Mouse (Mus musculus): ENCODE measurements around the gene Znhit3. TPM values are rescaled to one million over a fixed set of nuclear protein-coding genes. Genes with fewer than 3 reads are reported as not detected.

Znhit3 gene
- polyA plus RNA-seq, 2 experiments = 35.0 to 60.7 TPM

- Histone ChIP-seq H3K4me1 (ENCODE audit: control insufficient read depth, insufficient read depth, low read length) (peaks cover 3% of the 10 kb centered on the region; the same call in 1 of the 2 replicates), H3K27me3 (ENCODE audit: control insufficient read depth, insufficient read depth, low read length) (no peaks in the 10 kb centered on the region), H3K9ac (ENCODE audit: low read depth, low read length, severe bottlenecking) (peak overlapping the region; percentile 76), H3K9me3 (ENCODE audit: control insufficient read depth, low read length) (no peaks in the 10 kb centered on the region), H3K4me3 (replicated peaks; ENCODE audit: low read length) (peak overlapping the region; percentile 90), H3K36me3 (ENCODE audit: control insufficient read depth, insufficient read depth, low read length) (peaks cover 22% of the 10 kb centered on the region), H3K27ac (replicated peaks; ENCODE audit: low read depth, low read length) (no peak overlapping the region), H3K4me2 (replicated peaks; ENCODE audit: low read depth, low read length, severe bottlenecking) (peak overlapping the region; percentile 55)
- ATAC-seq (ENCODE audit: low FRiP score, low read depth) = no peak
- 64% methylated on average over 7 of the region's 7 CpGs for whole genome bisulfite sequencing
- TF ChIP-seq POLR2A (IDR thresholded peaks at IDR 0.05; ENCODE audit: borderline replicate concordance, extremely low read depth, insufficient read depth, insufficient read length) = no peak
- DNase-seq (ENCODE audit: low spot score) = no peak
These were observed 636 bp upstream of the Znhit3 start for GRCm38 (mm10) chr11:84916703-84917300.

GRCm38 (mm10) chr11:84914673-84915072 is 1.5 kb downstream of the Znhit3 start:
- H3K4me3 ChIP-seq (replicated peaks; ENCODE audit: low read length) = no peak overlapping the region
- no peak overlapping the region for H3K9ac ChIP-seq (ENCODE audit: low read depth, low read length, severe bottlenecking)
- DNase-seq (ENCODE audit: low spot score) (no peak), ATAC-seq (ENCODE audit: low FRiP score, low read depth) (no peak)
- H3K36me3 ChIP-seq (ENCODE audit: control insufficient read depth, insufficient read depth, low read length) = peaks cover 40% of the 10 kb centered on the region
- 77% methylated on average over 5 of the region's 5 CpGs for WGBS
- no peak overlapping the region for H3K4me2 ChIP-seq (replicated peaks; ENCODE audit: low read depth, low read length, severe bottlenecking)
- H3K27ac ChIP-seq (replicated peaks; ENCODE audit: low read depth, low read length) = no peak overlapping the region
- TF ChIP-seq POLR2A (IDR thresholded peaks at IDR 0.05; ENCODE audit: borderline replicate concordance, extremely low read depth, insufficient read depth, insufficient read length) = no peak
- H3K27me3 ChIP-seq (ENCODE audit: control insufficient read depth, insufficient read depth, low read length) = no peaks in the 10 kb centered on the region
- peaks cover 3% of the 10 kb centered on the region; the same call in 1 of the 2 replicates for H3K4me1 ChIP-seq (ENCODE audit: control insufficient read depth, insufficient read depth, low read length)
- no peaks in the 10 kb centered on the region for H3K9me3 ChIP-seq (ENCODE audit: control insufficient read depth, low read length)

GRCm38 (mm10) chr11:84910411-84910810 is 5.8 kb downstream of the Znhit3 start:
- Histone ChIP-seq H3K27me3 (ENCODE audit: control insufficient read depth, insufficient read depth, low read length) (no peaks in the 10 kb centered on the region), H3K4me1 (ENCODE audit: control insufficient read depth, insufficient read depth, low read length) (no peaks in the 10 kb centered on the region), H3K27ac (replicated peaks; ENCODE audit: low read depth, low read length) (no peak overlapping the region), H3K36me3 (ENCODE audit: control insufficient read depth, insufficient read depth, low read length) (peaks cover 81% of the 10 kb centered on the region), H3K9me3 (ENCODE audit: control insufficient read depth, low read length) (no peaks in the 10 kb centered on the region), H3K9ac (ENCODE audit: low read depth, low read length, severe bottlenecking) (no peak overlapping the region), H3K4me3 (replicated peaks; ENCODE audit: low read length) (no peak overlapping the region), H3K4me2 (replicated peaks; ENCODE audit: low read depth, low read length, severe bottlenecking) (no peak overlapping the region)
- WGBS = 81% methylated on average over 4 of the region's 4 CpGs
- no peak for DNase-seq (ENCODE audit: low spot score)
- TF ChIP-seq POLR2A (IDR thresholded peaks at IDR 0.05; ENCODE audit: borderline replicate concordance, extremely low read depth, insufficient read depth, insufficient read length) = no peak
- ATAC-seq (ENCODE audit: low FRiP score, low read depth) = no peak

- no peaks in the 10 kb centered on the region for H3K4me1 ChIP-seq (ENCODE audit: control insufficient read depth, insufficient read depth, low read length)
- ATAC-seq (ENCODE audit: low FRiP score, low read depth) (no peak), DNase-seq (ENCODE audit: low spot score) (no peak)
- no peak overlapping the region for H3K9ac ChIP-seq (ENCODE audit: low read depth, low read length, severe bottlenecking)
- H3K36me3 ChIP-seq (ENCODE audit: control insufficient read depth, insufficient read depth, low read length) = peaks cover 92% of the 10 kb centered on the region
- 91% methylated on average over 6 of the region's 6 CpGs for WGBS
- no peak overlapping the region for H3K4me2 ChIP-seq (replicated peaks; ENCODE audit: low read depth, low read length, severe bottlenecking)
- no peaks in the 10 kb centered on the region for H3K27me3 ChIP-seq (ENCODE audit: control insufficient read depth, insufficient read depth, low read length)
- TF ChIP-seq POLR2A (IDR thresholded peaks at IDR 0.05; ENCODE audit: borderline replicate concordance, extremely low read depth, insufficient read depth, insufficient read length) = no peak
- no peak overlapping the region for H3K4me3 ChIP-seq (replicated peaks; ENCODE audit: low read length)
- no peaks in the 10 kb centered on the region for H3K9me3 ChIP-seq (ENCODE audit: control insufficient read depth, low read length)
- no peak overlapping the region for H3K27ac ChIP-seq (replicated peaks; ENCODE audit: low read depth, low read length)
These were observed 7.7 kb downstream of the Znhit3 start for GRCm38 (mm10) chr11:84908480-84908879.

- H3K27ac ChIP-seq (replicated peaks; ENCODE audit: low read depth, low read length) = no peak overlapping the region
- H3K4me2 ChIP-seq (replicated peaks; ENCODE audit: low read depth, low read length, severe bottlenecking) = no peak overlapping the region
- DNase-seq (ENCODE audit: low spot score) (no peak), ATAC-seq (ENCODE audit: low FRiP score, low read depth) (no peak)
- no peaks in the 10 kb centered on the region for H3K27me3 ChIP-seq (ENCODE audit: control insufficient read depth, insufficient read depth, low read length)
- H3K4me1 ChIP-seq (ENCODE audit: control insufficient read depth, insufficient read depth, low read length) = no peaks in the 10 kb centered on the region
- 68% methylated on average over 3 of the region's 3 CpGs for WGBS
- H3K9ac ChIP-seq (ENCODE audit: low read depth, low read length, severe bottlenecking) = no peak overlapping the region
- H3K36me3 ChIP-seq (ENCODE audit: control insufficient read depth, insufficient read depth, low read length) = peaks cover 94% of the 10 kb centered on the region
- H3K4me3 ChIP-seq (replicated peaks; ENCODE audit: low read length) = no peak overlapping the region
- H3K9me3 ChIP-seq (ENCODE audit: control insufficient read depth, low read length) = no peaks in the 10 kb centered on the region
- TF ChIP-seq POLR2A (IDR thresholded peaks at IDR 0.05; ENCODE audit: borderline replicate concordance, extremely low read depth, insufficient read depth, insufficient read length) = no peak
These were observed 9.1 kb downstream of the Znhit3 start for GRCm38 (mm10) chr11:84907081-84907480.

Data from limb, embryonic 14.5 days (tissue).